Mouse (Mus musculus) limb, embryonic 11.5 days (tissue): ENCODE measurements around the gene Dhx9. TPM values are rescaled to one million over a fixed set of nuclear protein-coding genes. Genes with fewer than 3 reads are reported as not detected.
"Not testable (repeated sequence)": the region's sequence is repeated elsewhere in the genome, so short reads cannot be mapped to it uniquely, and the experiment has no call there.

Source experiments
- ATAC-seq: fragments of 200-750 bp; cut with Nextera tagmentation; 2 replicates; pipeline ENCODE4 v1.8.0; 2017; ENCODE audit warnings: low read depth; ENCODE audit not compliant: insufficient number of reproducible peaks, low FRiP score, low TSS enrichment
- DNase-seq: peaks from one replicate; pipeline ENCODE4 v3.0.0-alpha.2; 2015; ENCODE audit warnings: low spot score
- H3K27ac ChIP-seq: fragments of 300-500 bp; sonication (generic); replicated peaks from 2 replicates; pipeline ENCODE4 v1.5.1; 2014; ENCODE audit warnings: low read depth, mild to moderate bottlenecking, low read length
- H3K27me3 ChIP-seq: fragments of 300-500 bp; sonication (generic); 2 replicates; pipeline ENCODE4 v1.6.1; 2014; ENCODE audit warnings: mild to moderate bottlenecking, low read length, mixed read lengths; ENCODE audit not compliant: control insufficient read depth, insufficient read depth
- H3K36me3 ChIP-seq: fragments of 300-500 bp; sonication (generic); 2 replicates; pipeline ENCODE4 v1.6.1; 2014; ENCODE audit warnings: mild to moderate bottlenecking, low read length, moderate library complexity, mixed read lengths; ENCODE audit not compliant: control insufficient read depth, insufficient read depth
- H3K4me1 ChIP-seq: fragments of 300-500 bp; sonication (generic); 2 replicates; pipeline ENCODE4 v1.6.1; 2014; ENCODE audit warnings: low read length, mixed read lengths; ENCODE audit not compliant: control insufficient read depth, insufficient read depth
- H3K4me2 ChIP-seq: fragments of 300-500 bp; sonication (generic); 2 replicates; pipeline ENCODE4 v1.6.1; 2014; ENCODE audit warnings: low read depth, mild to moderate bottlenecking, moderate library complexity; ENCODE audit not compliant: severe bottlenecking
- H3K4me3 ChIP-seq: fragments of 300-500 bp; sonication (generic); 2 replicates; pipeline ENCODE4 v1.5.1; 2014; ENCODE audit warnings: low read depth, low read length
- H3K9ac ChIP-seq: fragments of 300-500 bp; sonication (generic); 2 replicates; pipeline ENCODE4 v1.6.1; 2014; ENCODE audit warnings: mild to moderate bottlenecking, low read length
- H3K9me3 ChIP-seq: fragments of 300-500 bp; sonication (generic); 2 replicates; pipeline ENCODE4 v1.6.1; 2016; ENCODE audit warnings: low read length; ENCODE audit not compliant: control insufficient read depth
- WGBS: fragments of 180-500 bp; shearing (Covaris S2); extraction: QIAGEN DNeasy Blood & Tissue Kit; methylation state at CpG from one replicate; pipeline ENCODE4 v1.1.7; 2014; 5-methylcytosine and 5-hydroxymethylcytosine counted together
- polyA plus RNA-seq: library from polyadenylated mRNA; unstranded; fragments of >200 nt; fragmentation: Nextera tagmentation; extraction: Ambion mirVana; gene quantifications from 2 replicates; pipeline ENCODE4 v1.2.1, GENCODE M21; 2014

Gene Dhx9
- 28.1 and 36.7 TPM in 2 replicates for polyA plus RNA-seq

- peak; percentile 90 for ATAC-seq
- no peaks in the 10 kb centered on the region for H3K27me3 ChIP-seq
- H3K4me1 ChIP-seq: peaks cover 6% of the 10 kb centered on the region; the same call in 1 of the 2 replicates
- peak within 1 kb of the TSS; percentile 83 for H3K4me2 ChIP-seq
- no peaks in the 10 kb centered on the region for H3K9me3 ChIP-seq
- H3K4me3 ChIP-seq: peak within 1 kb of the TSS; percentile 100
- peak; percentile 99 for DNase-seq
- peaks cover 4% of the 10 kb centered on the region; the same call in 1 of the 2 replicates for H3K36me3 ChIP-seq
- WGBS: under 1% methylated on average over 35 of the region's 35 CpGs
- peak within 1 kb of the TSS; percentile 86 for H3K27ac ChIP-seq
- peak within 1 kb of the TSS; percentile 99 for H3K9ac ChIP-seq
Measured at GRCm38 (mm10) chr1:153487500-153487879, at the start of gene Dhx9. Gene Dhx9 (minus strand): TSS chr1:153487660.

DNA sequence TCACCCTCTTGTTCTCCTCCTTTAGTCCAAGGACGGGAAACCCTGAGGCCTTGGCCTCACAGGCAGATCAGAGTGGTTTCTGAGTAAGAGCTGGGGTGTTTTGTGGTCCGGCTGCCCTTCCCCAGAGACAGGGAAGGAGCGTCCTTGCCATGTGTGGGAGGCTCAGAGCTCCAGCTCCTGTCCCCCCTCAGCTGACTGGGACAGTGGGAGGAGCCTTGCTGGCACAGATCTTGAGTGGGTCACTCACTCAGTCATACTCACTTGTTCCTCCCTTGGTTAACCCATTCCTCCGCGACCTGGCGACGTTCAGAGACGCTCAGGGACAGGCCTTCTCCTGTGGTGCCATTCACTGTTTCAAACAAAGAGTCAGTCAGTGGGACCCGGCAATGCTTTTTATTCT is 48.2 kb upstream of the Dhx9 start:
- 78% methylated on average over 9 of the region's 9 CpGs for WGBS
- Histone ChIP-seq H3K36me3 (no peaks in the 10 kb centered on the region), H3K27ac (no peak overlapping the region), H3K4me1 (0 out of 2 replicates have a peak, but pooled peaks cover 3% of the 10 kb centered on the region), H3K4me3 (no peak overlapping the region), H3K9ac (no peak overlapping the region), H3K9me3 (no peaks in the 10 kb centered on the region), H3K27me3 (no peaks in the 10 kb centered on the region), H3K4me2 (no peak overlapping the region)
- ATAC-seq (no peak), DNase-seq (no peak)

DNA sequence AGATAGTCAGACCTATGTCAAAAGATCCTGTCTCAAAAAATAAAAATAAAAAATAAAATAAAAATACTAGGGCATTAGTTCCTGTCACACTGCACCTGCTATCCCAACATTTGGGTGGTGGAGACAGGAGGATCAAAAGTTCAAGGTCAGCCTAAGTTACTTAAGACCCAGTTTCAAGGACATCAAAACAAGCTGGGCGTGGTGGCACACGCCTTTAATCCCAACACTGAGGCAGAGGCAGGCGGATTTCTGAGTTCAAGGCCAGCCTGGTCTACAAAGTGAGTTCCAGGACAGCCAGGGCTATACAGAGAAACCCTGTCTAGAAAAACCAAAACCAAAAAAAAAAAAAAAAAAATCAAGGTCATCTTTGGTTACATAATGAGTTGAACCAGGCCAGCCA is 45.4 kb upstream of the Dhx9 start:
- WGBS: 90% methylated on average over 3 of the region's 3 CpGs
- not testable (repeated sequence) for H3K4me1 ChIP-seq, H3K27me3 ChIP-seq, H3K9ac ChIP-seq, H3K4me3 ChIP-seq, H3K4me2 ChIP-seq, H3K36me3 ChIP-seq, ATAC-seq, H3K27ac ChIP-seq, DNase-seq, H3K9me3 ChIP-seq

GRCm38 (mm10) chr1:153532234-153532841 is 44.9 kb upstream of the Dhx9 start:
- H3K27ac ChIP-seq: 0 out of 2 replicates have a peak overlapping the region, but pooled peaks have one; percentile 36
- H3K4me2 ChIP-seq: peak overlapping the region; percentile 7; the same call in 1 of the 2 replicates
- peak overlapping the region; percentile 51 for H3K9ac ChIP-seq
- H3K27me3 ChIP-seq: no peaks in the 10 kb centered on the region
- no peaks in the 10 kb centered on the region for H3K36me3 ChIP-seq
- H3K4me3 ChIP-seq: no peak overlapping the region
- 21% methylated on average over 12 of the region's 12 CpGs for whole genome bisulfite sequencing
- H3K9me3 ChIP-seq: no peaks in the 10 kb centered on the region
- peak; percentile 61 for DNase-seq
- ATAC-seq: peak; percentile 60; the same call in 1 of the 2 replicates
- H3K4me1 ChIP-seq: 0 out of 2 replicates have a peak, but pooled peaks cover 3% of the 10 kb centered on the region

- 0 out of 2 replicates have a peak overlapping the region, but pooled peaks have one; percentile 18 for H3K4me2 ChIP-seq
- peak; percentile 44 for DNase-seq
Measured at GRCm38 (mm10) chr1:153531677-153532233, 44.3 kb upstream of the Dhx9 start.

GRCm38 (mm10) chr1:153522116-153522515 is 34.7 kb upstream of the Dhx9 start:
- H3K9ac ChIP-seq: no peak overlapping the region
- WGBS: 42% methylated on average over 3 of the region's 3 CpGs
- DNase-seq (no peak), ATAC-seq (no peak)
- H3K27ac ChIP-seq: no peak overlapping the region
- H3K27me3 ChIP-seq: no peaks in the 10 kb centered on the region
- no peak overlapping the region for H3K4me3 ChIP-seq
- no peaks in the 10 kb centered on the region for H3K4me1 ChIP-seq
- H3K36me3 ChIP-seq: no peaks in the 10 kb centered on the region
- no peaks in the 10 kb centered on the region for H3K9me3 ChIP-seq
- no peak overlapping the region for H3K4me2 ChIP-seq

More at GRCm38 (mm10) chr1:153531677-153532233, 44.3 kb upstream of the Dhx9 start:
- peak; percentile 13; the same call in 1 of the 2 replicates for ATAC-seq
- Histone ChIP-seq H3K4me1 (0 out of 2 replicates have a peak, but pooled peaks cover 3% of the 10 kb centered on the region), H3K9ac (peak overlapping the region; percentile 51), H3K27ac (no peak overlapping the region), H3K36me3 (no peaks in the 10 kb centered on the region), H3K27me3 (no peaks in the 10 kb centered on the region), H3K4me3 (no peak overlapping the region), H3K9me3 (no peaks in the 10 kb centered on the region)
- 36% methylated on average over 9 of the region's 9 CpGs for WGBS

DNA sequence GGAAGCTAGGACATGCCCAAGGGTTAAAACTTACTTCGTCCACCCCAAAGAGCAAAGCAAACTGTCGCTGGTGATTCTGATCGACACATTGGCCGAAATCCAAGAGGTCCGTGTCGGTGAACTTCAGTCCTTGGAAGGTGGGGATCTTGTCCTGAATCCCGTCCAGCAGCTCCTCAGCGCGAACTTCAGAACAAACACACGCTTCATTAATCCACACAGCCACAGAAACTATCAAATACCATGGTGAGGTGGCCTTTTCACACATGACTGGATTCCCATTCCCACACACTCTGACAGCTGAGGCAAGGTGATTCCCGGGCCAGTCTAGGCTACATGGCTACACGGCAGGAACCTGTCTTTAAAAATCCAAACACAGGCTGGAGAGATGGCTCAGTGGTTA is 27.9 kb upstream of the Dhx9 start:
- no peak overlapping the region for H3K4me2 ChIP-seq
- H3K27ac ChIP-seq: no peak overlapping the region
- no peaks in the 10 kb centered on the region for H3K36me3 ChIP-seq
- no peak for ATAC-seq
- no peak overlapping the region for H3K4me3 ChIP-seq
- no peaks in the 10 kb centered on the region for H3K9me3 ChIP-seq
- 93% methylated on average over 12 of the region's 12 CpGs for WGBS
- H3K9ac ChIP-seq: no peak overlapping the region
- no peak for DNase-seq
- no peaks in the 10 kb centered on the region for H3K4me1 ChIP-seq
- no peaks in the 10 kb centered on the region for H3K27me3 ChIP-seq

DNA sequence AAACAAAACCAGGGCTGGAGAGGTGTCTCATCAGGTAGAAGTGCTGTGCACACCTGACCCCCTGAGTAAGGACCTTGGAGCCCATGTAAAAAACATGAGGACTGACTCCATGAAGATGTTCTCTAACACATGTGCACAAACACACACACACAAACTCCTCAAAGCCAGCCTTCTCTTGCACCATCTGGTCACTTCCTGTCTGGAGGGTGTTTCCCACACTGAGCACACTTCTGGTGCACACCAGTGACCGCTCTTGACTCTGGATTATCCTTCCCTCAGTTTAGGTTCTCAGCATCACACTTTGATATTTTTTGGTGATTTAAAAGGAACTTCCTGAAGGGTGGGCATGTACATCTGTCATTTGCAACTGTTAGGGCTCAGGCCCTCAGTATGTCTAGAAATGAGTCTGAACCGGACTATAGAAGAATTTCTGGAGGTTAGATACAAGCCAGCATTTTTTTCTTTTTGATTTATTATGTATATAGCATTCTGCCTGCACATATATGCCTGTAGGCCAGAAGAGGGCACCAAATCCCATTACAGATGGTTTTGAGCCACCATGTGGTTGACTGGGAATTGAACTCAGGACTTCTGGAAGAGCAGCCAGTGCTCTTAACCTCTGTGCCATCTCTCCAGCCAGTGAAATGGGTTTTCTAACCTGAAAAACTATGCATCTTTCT is 23.0 kb upstream of the Dhx9 start:
- Histone ChIP-seq H3K9me3 (no peaks in the 10 kb centered on the region), H3K4me2 (no peak overlapping the region), H3K27me3 (no peaks in the 10 kb centered on the region), H3K27ac (no peak overlapping the region), H3K9ac (no peak overlapping the region), H3K4me1 (no peaks in the 10 kb centered on the region), H3K36me3 (no peaks in the 10 kb centered on the region), H3K4me3 (no peak overlapping the region)
- 64% methylated on average over 2 of the region's 2 CpGs for WGBS
- no peak for DNase-seq
- no peak for ATAC-seq
